Mouse (Mus musculus) kidney, embryonic 16.5 days (tissue): ENCODE measurements around the gene Itga7. TPM values are rescaled to one million over a fixed set of nuclear protein-coding genes. Genes with fewer than 3 reads are reported as not detected.

Source experiments
- ATAC-seq: fragments of 200-750 bp; cut with Nextera tagmentation; 2 replicates; pipeline ENCODE4 v1.8.0; 2017; ENCODE audit warnings: moderate TSS enrichment; ENCODE audit not compliant: low FRiP score, low TSS enrichment
- H3K27ac ChIP-seq: fragments of 300-500 bp; sonication (generic); 2 replicates; pipeline ENCODE4 v1.5.1; 2014; ENCODE audit warnings: low read length
- H3K27me3 ChIP-seq: fragments of 300-500 bp; sonication (generic); 2 replicates; pipeline ENCODE4 v1.6.1; 2014; ENCODE audit warnings: low read length, control low read depth, mixed read lengths; ENCODE audit not compliant: insufficient read depth
- H3K36me3 ChIP-seq: fragments of 300-500 bp; sonication (generic); 2 replicates; pipeline ENCODE4 v1.6.1; 2014; ENCODE audit warnings: low read length, control low read depth, mixed read lengths; ENCODE audit not compliant: insufficient read depth
- H3K4me1 ChIP-seq: fragments of 300-500 bp; sonication (generic); 2 replicates; pipeline ENCODE4 v1.6.1; 2014; ENCODE audit warnings: low read length, control low read depth, mixed read lengths; ENCODE audit not compliant: insufficient read depth
- H3K4me2 ChIP-seq: fragments of 300-500 bp; sonication (generic); replicated peaks from 2 replicates; pipeline ENCODE4 v1.6.1; 2014; ENCODE audit warnings: low read depth, low read length
- H3K4me3 ChIP-seq: fragments of 300-500 bp; sonication (generic); 2 replicates; pipeline ENCODE4 v1.5.1; 2014; ENCODE audit warnings: mild to moderate bottlenecking, low read length
- H3K9ac ChIP-seq: fragments of 300-500 bp; sonication (generic); replicated peaks from 2 replicates; pipeline ENCODE4 v1.6.1; 2014; ENCODE audit warnings: low read length
- H3K9me3 ChIP-seq: fragments of 300-500 bp; sonication (generic); 2 replicates; pipeline ENCODE4 v1.6.1; 2016; ENCODE audit warnings: low read length, control low read depth
- WGBS: fragments of 180-500 bp; shearing (Covaris S2); extraction: QIAGEN DNeasy Blood & Tissue Kit; methylation state at CpG from one replicate; pipeline ENCODE4 v1.1.7; 2014; 5-methylcytosine and 5-hydroxymethylcytosine counted together
- polyA plus RNA-seq: library from polyadenylated mRNA; unstranded; fragments of >200 nt; fragmentation: Nextera tagmentation; extraction: Ambion mirVana; gene quantifications from 2 replicates; pipeline ENCODE4 v1.2.1, GENCODE M21; 2015

Gene Itga7
- polyA plus RNA-seq, 1 experiment from 2014 or later, result 3.9 TPM

DNA sequence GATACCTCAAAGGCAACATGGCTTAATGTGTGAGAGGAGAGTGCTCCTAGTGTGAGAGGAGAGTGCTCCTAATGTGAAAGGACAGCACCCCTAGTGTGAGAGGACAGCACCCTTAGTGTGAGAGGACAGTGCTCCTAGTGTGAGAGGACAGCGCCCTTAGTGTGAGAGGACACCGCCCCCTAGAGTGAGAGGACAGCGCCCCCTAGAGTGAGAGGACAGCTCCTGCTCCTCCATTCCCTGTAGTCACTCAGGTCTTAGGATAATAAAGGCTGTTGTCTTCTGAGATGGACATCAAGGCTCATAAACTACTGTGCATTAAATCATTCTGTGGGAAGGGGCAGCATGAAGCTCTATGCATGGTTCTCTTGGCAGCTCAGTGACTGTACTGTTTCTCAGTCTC, 12.1 kb downstream of the Itga7 start:
- no peaks in the 10 kb centered on the region for H3K27me3 ChIP-seq
- no peak overlapping the region for H3K9ac ChIP-seq
- H3K36me3 ChIP-seq, result no peaks in the 10 kb centered on the region
- no peak overlapping the region for H3K27ac ChIP-seq
- ATAC-seq, result 0 out of 2 replicates have a peak, but pooled peaks have one; percentile 5
- H3K4me3 ChIP-seq, result no peak overlapping the region
- 11% methylated on average over 3 of the region's 3 CpGs for WGBS
- no peak overlapping the region for H3K4me2 ChIP-seq
- no peaks in the 10 kb centered on the region for H3K4me1 ChIP-seq
- no peaks in the 10 kb centered on the region for H3K9me3 ChIP-seq

DNA sequence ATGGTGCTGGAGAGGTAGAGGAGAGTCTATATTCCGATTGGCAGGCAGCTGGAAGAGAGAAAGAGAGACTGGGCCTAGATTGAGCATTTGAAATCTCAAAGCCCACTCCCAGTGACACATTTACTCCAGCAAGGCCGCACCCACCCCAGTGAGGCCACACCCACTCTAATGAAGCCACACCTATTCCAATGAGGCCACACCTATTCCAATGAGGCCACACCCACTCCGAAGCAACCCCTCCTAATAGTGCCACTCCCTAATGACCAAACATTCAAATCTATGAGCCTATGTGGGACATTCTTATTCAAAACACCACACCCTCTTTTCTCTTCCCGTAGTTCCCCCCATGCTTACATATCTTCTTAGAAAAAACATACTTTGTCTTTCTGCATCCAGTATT, 13.9 kb downstream of the Itga7 start:
- no peak for ATAC-seq
- no peaks in the 10 kb centered on the region for H3K27me3 ChIP-seq
- H3K36me3 ChIP-seq, result no peaks in the 10 kb centered on the region
- 92% methylated on average over 4 of the region's 4 CpGs for WGBS
- H3K4me1 ChIP-seq, result no peaks in the 10 kb centered on the region
- no peaks in the 10 kb centered on the region for H3K9me3 ChIP-seq
- H3K27ac ChIP-seq, result no peak overlapping the region
- H3K9ac ChIP-seq, result no peak overlapping the region
- H3K4me3 ChIP-seq, result no peak overlapping the region
- no peak overlapping the region for H3K4me2 ChIP-seq

DNA sequence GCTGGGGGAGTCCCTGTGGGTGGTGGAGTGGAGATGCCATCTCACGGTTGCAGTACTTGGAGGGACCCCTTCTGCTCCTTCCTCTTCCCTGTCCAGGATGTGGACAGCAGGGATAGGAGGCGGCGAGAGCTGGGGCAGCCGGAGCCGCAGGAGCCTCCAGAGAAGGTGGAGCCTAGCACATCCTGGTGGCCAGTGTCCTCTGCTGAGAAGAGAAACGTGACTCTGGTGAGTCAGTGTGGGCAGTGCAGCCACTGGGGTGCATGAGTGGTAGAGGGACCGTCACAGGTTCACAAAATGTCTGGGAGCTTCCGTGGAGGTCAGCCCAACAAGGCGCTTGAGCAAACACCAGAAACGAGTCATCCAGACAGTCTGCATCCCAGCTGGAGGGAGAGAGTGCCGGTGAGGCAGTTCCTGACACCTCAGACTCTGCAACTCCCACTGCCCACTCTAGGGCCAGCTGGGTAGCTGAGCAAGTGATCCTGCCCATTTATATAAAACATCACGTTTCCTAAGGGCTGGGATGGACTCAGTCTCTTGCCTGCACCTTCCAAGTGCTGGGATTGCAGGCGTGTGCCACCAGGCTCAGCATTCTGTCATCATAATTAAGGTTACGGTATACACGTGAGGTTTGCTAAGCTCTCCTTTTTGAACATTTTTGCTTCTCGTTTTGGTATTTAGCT, 16.7 kb downstream of the Itga7 start:
- Histone ChIP-seq H3K27ac (no peak overlapping the region), H3K4me1 (no peaks in the 10 kb centered on the region), H3K4me2 (no peak overlapping the region), H3K27me3 (no peaks in the 10 kb centered on the region), H3K9ac (no peak overlapping the region), H3K36me3 (no peaks in the 10 kb centered on the region), H3K4me3 (no peak overlapping the region), H3K9me3 (no peaks in the 10 kb centered on the region)
- peak; percentile 36; the same call in 1 of the 2 replicates for ATAC-seq
- 49% methylated on average over 16 of the region's 16 CpGs for WGBS

DNA sequence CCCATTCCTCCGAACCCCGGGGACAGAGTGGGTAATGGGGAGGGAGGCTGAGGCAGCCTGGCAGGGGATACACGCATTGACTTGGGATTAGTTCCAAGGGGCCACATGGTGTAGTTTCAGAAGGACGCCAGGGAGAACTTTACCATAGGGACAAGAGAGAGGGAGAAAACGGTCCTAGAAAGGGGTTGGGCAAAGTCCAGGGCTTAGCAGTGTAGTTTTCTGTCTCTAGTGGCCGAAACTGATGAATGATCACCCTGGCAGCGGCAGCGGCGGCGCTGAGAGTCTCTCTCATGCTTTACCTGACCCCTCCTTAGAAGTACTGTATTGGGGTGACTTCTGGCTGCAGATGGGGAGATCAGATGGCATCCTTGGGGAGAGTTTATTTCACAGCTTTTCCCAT, 24.7 kb downstream of the Itga7 start:
- Histone ChIP-seq H3K27me3 (no peaks in the 10 kb centered on the region), H3K4me3 (no peak overlapping the region), H3K27ac (no peak overlapping the region), H3K9me3 (no peaks in the 10 kb centered on the region), H3K9ac (no peak overlapping the region), H3K4me2 (no peak overlapping the region), H3K36me3 (no peaks in the 10 kb centered on the region), H3K4me1 (no peaks in the 10 kb centered on the region)
- no peak for ATAC-seq
- WGBS, result 79% methylated on average over 10 of the region's 10 CpGs

DNA sequence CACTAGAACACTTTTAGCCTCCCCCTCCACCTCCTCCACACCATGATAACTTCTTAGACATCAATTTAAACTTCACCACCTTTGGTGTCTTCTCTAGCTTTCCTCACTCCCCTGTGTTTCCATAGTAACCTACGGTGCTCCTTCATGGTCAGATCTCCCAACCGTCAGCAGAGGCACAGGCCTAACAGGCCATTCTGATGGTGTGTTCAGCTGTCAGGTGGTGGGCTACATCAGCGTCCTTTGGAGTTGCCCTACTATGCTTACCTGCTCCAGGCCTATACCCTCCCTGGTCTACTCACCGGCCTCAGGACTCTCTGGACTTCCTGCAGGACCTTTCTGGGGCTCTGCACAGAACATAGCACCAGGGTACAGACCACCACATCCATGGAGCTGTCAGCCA, 26.5 kb downstream of the Itga7 start:
- Histone ChIP-seq H3K9me3 (no peaks in the 10 kb centered on the region), H3K27me3 (no peaks in the 10 kb centered on the region), H3K4me2 (no peak overlapping the region), H3K4me3 (no peak overlapping the region), H3K27ac (no peak overlapping the region), H3K9ac (no peak overlapping the region), H3K4me1 (no peaks in the 10 kb centered on the region), H3K36me3 (no peaks in the 10 kb centered on the region)
- no peak for ATAC-seq
- 69% methylated on average over 4 of the region's 4 CpGs for WGBS

DNA sequence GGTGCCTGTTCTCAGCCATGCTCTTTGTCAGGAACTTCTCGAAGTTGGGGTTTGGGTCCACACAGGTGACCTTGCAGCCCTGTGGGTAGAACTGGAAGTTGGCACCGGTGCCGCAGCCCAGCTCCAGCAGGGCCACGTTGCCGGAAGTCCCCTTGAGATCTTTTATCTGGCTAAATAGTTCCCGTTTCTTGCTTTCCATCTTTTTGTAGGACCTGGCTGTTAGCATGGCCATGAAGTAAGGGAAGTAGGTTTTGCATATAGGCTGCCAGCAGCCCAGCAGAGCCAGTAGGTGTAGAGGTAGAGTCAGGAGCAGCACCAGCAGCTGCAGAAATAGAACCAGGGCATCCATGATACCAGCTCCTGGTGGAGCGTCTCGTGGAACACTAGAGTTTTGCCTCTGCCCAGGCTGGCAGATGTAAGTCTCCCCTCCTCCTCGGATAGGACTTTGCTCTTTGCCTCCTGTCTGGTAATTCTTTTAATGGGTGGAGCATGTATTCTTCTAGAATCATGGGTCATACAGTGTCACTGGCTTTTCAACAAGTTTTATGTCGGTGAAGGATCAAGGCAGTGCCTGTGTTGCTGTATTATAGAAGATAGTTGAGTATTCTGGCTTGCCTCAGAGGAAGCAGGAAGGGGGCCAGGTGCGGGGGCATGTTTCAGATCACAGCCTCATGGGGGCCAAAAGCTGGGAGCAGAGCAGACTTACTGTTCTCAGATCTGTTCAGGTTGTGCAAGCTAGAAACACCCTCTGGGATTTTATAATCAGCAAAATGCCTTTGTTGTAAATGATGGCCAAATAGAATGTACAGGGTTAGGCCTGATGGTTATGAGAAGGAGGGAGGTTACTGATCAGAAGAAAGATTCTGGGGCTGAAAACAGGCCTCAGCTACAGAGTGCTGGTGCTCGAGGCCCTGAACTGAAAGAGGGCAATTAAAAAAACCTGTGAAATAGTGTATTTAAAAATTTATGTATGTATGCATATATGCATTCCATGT, 27.3 kb downstream of the Itga7 start, which contains the start of gene Mettl7b:
Mettl7b (minus strand) TSS at position 399 of the 995 bp plus-strand sequence.
- H3K4me3 ChIP-seq, result no peak within 1 kb of the TSS
- no peaks in the 10 kb centered on the region for H3K27me3 ChIP-seq
- H3K36me3 ChIP-seq, result no peaks in the 10 kb centered on the region
- H3K9me3 ChIP-seq, result no peaks in the 10 kb centered on the region
- H3K4me2 ChIP-seq, result no peak within 1 kb of the TSS
- WGBS, result 78% methylated on average over 12 of the region's 12 CpGs
- ATAC-seq, result no peak
- no peak within 1 kb of the TSS for H3K27ac ChIP-seq
- no peak within 1 kb of the TSS for H3K9ac ChIP-seq
- H3K4me1 ChIP-seq, result no peaks in the 10 kb centered on the region

DNA sequence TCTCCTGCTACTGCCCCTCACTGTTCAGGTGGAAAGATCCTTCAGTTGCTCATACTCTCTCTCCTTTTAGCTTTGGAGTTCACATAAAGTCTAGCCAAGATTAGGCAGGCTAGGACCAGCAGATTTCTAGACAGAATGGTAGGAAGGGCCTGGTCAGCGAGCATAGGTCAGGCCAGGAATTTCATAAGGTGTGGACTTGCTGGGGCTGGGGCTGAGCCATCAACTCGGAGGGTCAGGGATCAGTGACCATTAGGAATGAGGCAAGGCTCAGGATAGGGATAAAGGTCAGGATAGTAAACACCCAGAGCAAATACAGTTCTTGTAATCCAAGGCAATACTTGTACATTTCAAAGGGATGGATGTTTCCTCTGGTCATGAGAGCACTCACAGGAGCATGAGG, 31.3 kb downstream of the Itga7 start:
- WGBS, result 50% methylated on average over 2 of the region's 2 CpGs
- Histone ChIP-seq H3K4me3 (no peak overlapping the region), H3K27me3 (no peaks in the 10 kb centered on the region), H3K27ac (no peak overlapping the region), H3K4me1 (no peaks in the 10 kb centered on the region), H3K4me2 (no peak overlapping the region), H3K36me3 (no peaks in the 10 kb centered on the region), H3K9me3 (no peaks in the 10 kb centered on the region), H3K9ac (no peak overlapping the region)
- peak; percentile 90 for ATAC-seq

DNA sequence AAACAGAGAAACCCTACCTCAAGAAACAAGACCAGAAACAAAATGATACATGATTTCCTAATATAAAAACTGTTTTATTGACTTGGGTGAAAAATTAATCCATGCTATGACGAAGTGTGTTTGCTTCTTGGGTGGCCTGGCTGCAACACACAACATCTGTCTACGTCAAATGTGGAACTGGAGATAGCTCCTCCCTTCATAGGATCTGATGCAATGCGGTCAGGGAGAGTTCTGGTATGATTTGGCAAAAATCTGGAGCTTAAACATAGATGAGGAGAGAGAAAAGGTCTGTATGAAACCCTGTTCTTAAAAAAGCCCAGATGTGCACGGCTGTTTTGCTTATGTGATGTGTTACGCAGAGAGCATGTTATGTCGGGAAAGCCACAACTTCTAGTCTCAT, 32.3 kb downstream of the Itga7 start:
- Histone ChIP-seq H3K4me2 (no peak overlapping the region), H3K27me3 (no peaks in the 10 kb centered on the region), H3K4me1 (no peaks in the 10 kb centered on the region), H3K9ac (no peak overlapping the region), H3K4me3 (no peak overlapping the region), H3K27ac (no peak overlapping the region), H3K36me3 (no peaks in the 10 kb centered on the region), H3K9me3 (no peaks in the 10 kb centered on the region)
- WGBS, result 85% methylated on average over 6 of the region's 6 CpGs
- no peak for ATAC-seq

DNA sequence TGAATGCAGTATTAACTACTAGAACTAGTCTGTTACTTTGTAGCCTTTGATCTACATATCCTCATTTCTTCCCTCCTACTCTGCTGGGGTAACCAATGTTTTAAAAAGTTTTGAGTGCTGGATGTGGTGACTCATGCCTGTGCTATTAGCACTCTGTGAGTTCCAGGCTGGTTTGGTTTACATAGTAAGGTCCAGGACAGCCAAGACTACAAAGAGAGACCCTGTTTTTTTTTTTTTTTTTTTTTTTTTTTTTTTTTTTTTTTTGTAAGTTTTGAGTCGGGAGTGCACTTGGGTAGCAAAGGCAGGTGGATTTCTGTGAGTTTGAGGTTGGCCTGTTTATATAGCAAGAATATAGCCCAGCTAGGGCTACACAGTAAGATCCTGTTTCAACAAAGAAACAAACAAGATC, 34.7 kb downstream of the Itga7 start:
- H3K9me3 ChIP-seq, result no peaks in the 10 kb centered on the region
- no peak overlapping the region for H3K4me2 ChIP-seq
- H3K27me3 ChIP-seq, result no peaks in the 10 kb centered on the region
- H3K9ac ChIP-seq, result no peak overlapping the region
- H3K4me3 ChIP-seq, result no peak overlapping the region
- WGBS, result 23% methylated on average over 1 of the region's 1 CpGs
- H3K27ac ChIP-seq, result no peak overlapping the region
- no peak for ATAC-seq
- no peaks in the 10 kb centered on the region for H3K4me1 ChIP-seq
- no peaks in the 10 kb centered on the region for H3K36me3 ChIP-seq
